ENCODE assay signal across 8 mouse cellular contexts in genomic region chr11:6695176-6695575, GRCm38 (mm10). TPM values are rescaled to one million over a fixed set of nuclear protein-coding genes. Genes with fewer than 3 reads are reported as not detected.
DNase-seq lines count a peak whose midpoint lies in the region; ATAC-seq and TF ChIP-seq lines count a peak whose summit lies in the region.

No protein-coding gene starts in this region.

- ATAC-seq in megakaryocyte, adult 5-6 weeks (ENCODE audit: poor library complexity, severe bottlenecking), result peak; percentile 76

- peak; percentile 31 for DNase-seq in gastrocnemius, adult 2 months
- DNase-seq in gastrocnemius, adult 8-10 months (ENCODE audit: low spot score in 2 of 2), result no peak
- peak; percentile 85 to 86 for DNase-seq in adrenal gland, postnatal 36 days
- peak; percentile 39 for DNase-seq in kidney, adult 11 months
- no peak for DNase-seq in left cerebral cortex, adult 2 months (ENCODE audit: extremely low spot score in 1 of 2, low spot score in 2 of 2)
- no peak for DNase-seq in left cerebral cortex, postnatal 14 days (ENCODE audit: low spot score in 2 of 2)
- no peak for DNase-seq in spleen, postnatal 14 days (ENCODE audit: low spot score in 2 of 2)

- intact Hi-C loops in gastrocnemius, adult 2 months (cut with DNase I), result no loop called here
- intact Hi-C loops in left cerebral cortex, adult 2 months (cut with DNase I), result no loop called here
- intact Hi-C loops in left cerebral cortex, postnatal 14 days (cut with DNase I), result no loop called here

- H3K4me3 ChIP-seq in gastrocnemius, adult 2 months, result peak overlapping the region; percentile 56
- H3K4me3 ChIP-seq in left cerebral cortex, adult 2 months, result no peak overlapping the region

- peak overlapping the region; percentile 16; the same call in 1 of the 2 replicates for H3K27ac ChIP-seq in gastrocnemius, adult 2 months
- H3K27ac ChIP-seq in left cerebral cortex, adult 2 months, result no peak overlapping the region

- no peak for TF ChIP-seq CTCF in gastrocnemius, adult 2 months (IDR thresholded peaks at IDR 0.05)
- TF ChIP-seq CTCF in left cerebral cortex, adult 2 months (IDR thresholded peaks at IDR 0.05), result no peak

RNA-seq across cellular contexts. Expression of gene Ramp3, which starts 36.9 kb away (rescaled TPM):
- 1 to 10 TPM in 1 of 2 experiments, under 1 TPM in 1; 0.46 to 1.2 TPM for total RNA-seq in gastrocnemius, adult 2 months (2021)
- total RNA-seq in gastrocnemius, adult 8-10 months (2022), result 1 to 10 TPM in 1 of 4 experiments, under 1 TPM in 3; 0.54 to 1.5 (median 0.69) TPM
- 10 to 100 TPM; 14.6 to 20.1 TPM for total RNA-seq in adrenal gland, postnatal 36 days (2021)
- total RNA-seq in megakaryocyte, adult 5-6 weeks (2015), result 0.30 TPM in 1 of 2 replicates, not detected in the other
- total RNA-seq in megakaryocyte, adult 5-6 weeks (2017), result 0.11 TPM in 1 of 2 replicates, not detected in the other
- total RNA-seq in left cerebral cortex, adult 2 months (2021), result 10 to 100 TPM; 13.0 to 13.5 TPM
- 10 to 100 TPM; 35.4 to 40.1 TPM for total RNA-seq in left cerebral cortex, postnatal 14 days (2021)

RNA-seq across cellular contexts. Expression of gene Wap, which starts 56.7 kb away (rescaled TPM):
- total RNA-seq in gastrocnemius, adult 2 months (2021), result not detected
- total RNA-seq in gastrocnemius, adult 8-10 months (2022), result not detected
- total RNA-seq in adrenal gland, postnatal 36 days (2021), result not detected
- total RNA-seq in megakaryocyte, adult 5-6 weeks (2015), result not detected in 2 replicates
- not detected in 2 replicates for total RNA-seq in megakaryocyte, adult 5-6 weeks (2017)
- total RNA-seq in left cerebral cortex, adult 2 months (2021), result not detected
- total RNA-seq in left cerebral cortex, postnatal 14 days (2021), result not detected

Comparison
In these comparisons a context has a peak if more than half of its experiments do, and no peak if none do; other contexts are left out.
1. DNase-seq: peak in gastrocnemius, adult 2 months (single experiment), adrenal gland, postnatal 36 days (2 of 2) and kidney, adult 11 months (single experiment); none in gastrocnemius, adult 8-10 months (0 of 2), left cerebral cortex, adult 2 months (0 of 2), left cerebral cortex, postnatal 14 days (0 of 2) and spleen, postnatal 14 days (0 of 2).
2. RNA of gene Ramp3, which starts 36.9 kb away (total RNA-seq): 35.4 to 40.1 TPM in left cerebral cortex, postnatal 14 days, 14.6 to 20.1 TPM in adrenal gland, postnatal 36 days and 13.0 to 13.5 TPM in left cerebral cortex, adult 2 months; 0.46 to 1.2 TPM in gastrocnemius, adult 2 months, 0.54 to 1.5 TPM in gastrocnemius, adult 8-10 months and 0.11 to 0.30 TPM in megakaryocyte, adult 5-6 weeks; every median in the first group is over 4 times any median in the second.